Mouse (Mus musculus) forebrain, embryonic 11.5 days (tissue): ENCODE measurements around the gene Prkci. TPM values are rescaled to one million over a fixed set of nuclear protein-coding genes. Genes with fewer than 3 reads are reported as not detected.

Experiments used
- ATAC-seq: fragments of 200-750 bp; cut with Nextera tagmentation; replicated peaks from 2 replicates; pipeline ENCODE4 v1.8.0; 2017; ENCODE audit warnings: moderate TSS enrichment; ENCODE audit not compliant: low FRiP score
- DNase-seq: peaks from one replicate; pipeline ENCODE4 v3.0.0-alpha.2; 2017; ENCODE audit warnings: low spot score
- H3K27ac ChIP-seq: fragments of 300-500 bp; sonication (generic); 2 replicates; pipeline ENCODE4 v1.5.1; 2014; ENCODE audit warnings: low read depth, low read length
- H3K27me3 ChIP-seq: fragments of 300-500 bp; sonication (generic); 2 replicates; pipeline ENCODE4 v1.6.1; 2014; ENCODE audit warnings: mild to moderate bottlenecking, low read length, mixed read lengths; ENCODE audit not compliant: control insufficient read depth, insufficient read depth
- H3K36me3 ChIP-seq: fragments of 300-500 bp; sonication (generic); 2 replicates; pipeline ENCODE4 v1.6.1; 2014; ENCODE audit warnings: mild to moderate bottlenecking, low read length, moderate library complexity, mixed read lengths; ENCODE audit not compliant: control insufficient read depth, insufficient read depth
- H3K4me1 ChIP-seq: fragments of 300-500 bp; sonication (generic); replicated peaks from 2 replicates; pipeline ENCODE4 v1.6.1; 2014; ENCODE audit warnings: low read length, mixed read lengths; ENCODE audit not compliant: control insufficient read depth, insufficient read depth
- H3K4me2 ChIP-seq: fragments of 300-500 bp; sonication (generic); 2 replicates; pipeline ENCODE4 v1.6.1; 2014; ENCODE audit warnings: low read depth, mild to moderate bottlenecking, low read length, moderate library complexity, mixed read lengths; ENCODE audit not compliant: severe bottlenecking
- H3K4me3 ChIP-seq: fragments of 300-500 bp; sonication (generic); 2 replicates; pipeline ENCODE4 v1.5.1; 2014; ENCODE audit warnings: low read depth, low read length
- H3K9ac ChIP-seq: fragments of 300-500 bp; sonication (generic); 2 replicates; pipeline ENCODE4 v1.6.1; 2014; ENCODE audit warnings: low read length
- H3K9me3 ChIP-seq: fragments of 300-500 bp; sonication (generic); 2 replicates; pipeline ENCODE4 v1.6.1; 2016; ENCODE audit warnings: low read length, mixed read lengths; ENCODE audit not compliant: control insufficient read depth
- WGBS: fragments of 180-500 bp; shearing (Covaris S2); extraction: QIAGEN DNeasy Blood & Tissue Kit; methylation state at CpG from one replicate; pipeline ENCODE4 v1.1.7; 2014; 5-methylcytosine and 5-hydroxymethylcytosine counted together
- polyA plus RNA-seq: library from polyadenylated mRNA; unstranded; fragments of >200 nt; fragmentation: Nextera tagmentation; extraction: Ambion mirVana; gene quantifications from 2 replicates; pipeline ENCODE4 v1.2.1, GENCODE M21; 2014

The Prkci gene
- polyA plus RNA-seq, 1 experiment from 2014 or later: 44.9 TPM

GRCm38 (mm10) chr3:31080791-31081502 lies 85.4 kb downstream of the Prkci start:
- Histone ChIP-seq H3K4me1 (no peaks in the 10 kb centered on the region; the same call in 1 of the 2 replicates), H3K4me2 (no peak overlapping the region), H3K36me3 (no peaks in the 10 kb centered on the region), H3K9ac (no peak overlapping the region), H3K9me3 (no peaks in the 10 kb centered on the region), H3K27me3 (no peaks in the 10 kb centered on the region), H3K27ac (no peak overlapping the region), H3K4me3 (no peak overlapping the region)
- peak; percentile 14 for DNase-seq
- WGBS: 82% methylated on average over 10 of the region's 10 CpGs
- no peak for ATAC-seq

- 90% methylated on average over 12 of the region's 13 CpGs for WGBS
- no peak overlapping the region for H3K4me3 ChIP-seq
- no peak for ATAC-seq
- DNase-seq: peak; percentile 31
- H3K9me3 ChIP-seq: no peaks in the 10 kb centered on the region
- no peaks in the 10 kb centered on the region for H3K36me3 ChIP-seq
- no peak overlapping the region for H3K9ac ChIP-seq
- no peak overlapping the region for H3K27ac ChIP-seq
- no peaks in the 10 kb centered on the region for H3K27me3 ChIP-seq
- H3K4me2 ChIP-seq: no peak overlapping the region
- no peaks in the 10 kb centered on the region; the same call in 1 of the 2 replicates for H3K4me1 ChIP-seq
Observed at GRCm38 (mm10) chr3:31082838-31083506, 87.4 kb downstream of the Prkci start.

DNA sequence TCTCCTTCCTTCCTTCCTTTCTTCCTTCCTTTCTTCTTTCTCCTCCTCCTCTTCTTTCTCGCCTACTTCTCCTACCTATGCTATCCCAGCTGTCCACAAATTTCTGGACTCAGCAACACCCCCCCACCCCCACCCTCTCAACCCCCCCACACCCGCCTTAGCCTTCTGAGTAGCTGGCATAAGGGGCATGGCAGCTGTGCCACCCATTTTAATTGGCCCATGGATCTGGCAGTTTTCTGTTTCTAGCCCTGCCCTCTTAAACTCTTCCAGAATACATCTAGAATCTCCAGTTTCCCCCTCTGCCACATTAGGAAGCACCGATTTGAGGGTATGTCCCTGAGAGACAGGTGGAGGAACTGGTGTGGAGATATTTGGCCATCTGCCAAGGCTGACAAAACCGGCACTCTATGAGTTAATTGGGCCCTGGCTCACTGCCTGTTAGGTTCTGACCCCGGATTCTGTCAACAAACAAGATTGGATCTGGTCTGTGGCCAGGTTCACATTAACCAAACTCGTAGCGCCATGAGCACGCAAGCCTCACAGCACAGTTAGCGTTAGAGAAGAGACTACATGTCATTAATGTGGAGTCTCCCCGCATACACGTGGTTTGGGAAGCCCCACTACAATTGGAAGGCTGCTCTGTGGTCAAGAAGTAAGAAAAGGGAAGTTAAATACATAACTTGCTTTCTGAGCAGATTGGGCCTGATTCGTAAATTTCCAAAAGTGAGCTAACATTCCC lies 88.1 kb downstream of the Prkci start:
- Histone ChIP-seq H3K9me3 (no peaks in the 10 kb centered on the region), H3K4me2 (no peak overlapping the region), H3K4me1 (no peaks in the 10 kb centered on the region; the same call in 1 of the 2 replicates), H3K27ac (no peak overlapping the region), H3K9ac (no peak overlapping the region), H3K27me3 (no peaks in the 10 kb centered on the region), H3K36me3 (no peaks in the 10 kb centered on the region), H3K4me3 (no peak overlapping the region)
- ATAC-seq (no peak), DNase-seq (peak; percentile 44)
- 71% methylated on average over 12 of the region's 12 CpGs for WGBS

DNA sequence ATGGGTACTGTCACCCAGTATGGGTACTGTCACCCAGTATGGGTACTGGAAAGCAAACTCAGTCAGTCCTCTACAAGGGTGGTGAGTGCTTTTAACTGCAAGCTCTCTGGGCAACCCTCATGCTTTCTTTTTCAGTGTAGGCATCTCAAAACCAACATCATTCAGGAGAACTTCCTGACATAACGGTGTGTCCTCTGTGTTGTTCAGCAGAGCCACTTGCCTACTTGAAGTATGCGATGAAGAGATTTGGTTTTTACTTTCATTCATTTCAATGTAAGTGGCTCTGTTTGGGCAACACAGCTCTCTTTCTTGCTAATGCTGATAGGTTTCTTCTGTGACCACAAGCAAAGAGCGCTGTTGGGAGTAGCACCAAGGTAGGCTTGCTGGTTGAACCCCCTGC lies 89.5 kb downstream of the Prkci start:
- Histone ChIP-seq H3K4me1 (no peaks in the 10 kb centered on the region; the same call in 1 of the 2 replicates), H3K27ac (no peak overlapping the region), H3K27me3 (no peaks in the 10 kb centered on the region), H3K4me2 (no peak overlapping the region), H3K9ac (no peak overlapping the region), H3K9me3 (no peaks in the 10 kb centered on the region), H3K4me3 (no peak overlapping the region), H3K36me3 (no peaks in the 10 kb centered on the region)
- whole genome bisulfite sequencing: 92% methylated on average over 3 of the region's 3 CpGs
- ATAC-seq: no peak
- DNase-seq: peak; percentile 5

GRCm38 (mm10) chr3:31088789-31089775 lies 93.5 kb downstream of the Prkci start:
- WGBS: 33% methylated on average over 9 of the region's 10 CpGs
- no peaks in the 10 kb centered on the region for H3K9me3 ChIP-seq
- ATAC-seq (no peak), DNase-seq (no peak)
- H3K27ac ChIP-seq: no peak overlapping the region
- no peaks in the 10 kb centered on the region for H3K27me3 ChIP-seq
- H3K4me3 ChIP-seq: no peak overlapping the region
- no peaks in the 10 kb centered on the region for H3K4me1 ChIP-seq
- H3K36me3 ChIP-seq: no peaks in the 10 kb centered on the region
- H3K4me2 ChIP-seq: no peak overlapping the region
- no peak overlapping the region for H3K9ac ChIP-seq

- H3K4me3 ChIP-seq: no peak overlapping the region
- H3K9ac ChIP-seq: no peak overlapping the region
- no peaks in the 10 kb centered on the region for H3K4me1 ChIP-seq
- DNase-seq (no peak), ATAC-seq (no peak)
- no peaks in the 10 kb centered on the region for H3K9me3 ChIP-seq
- no peak overlapping the region for H3K27ac ChIP-seq
- H3K27me3 ChIP-seq: no peaks in the 10 kb centered on the region
- no peaks in the 10 kb centered on the region for H3K36me3 ChIP-seq
- no peak overlapping the region for H3K4me2 ChIP-seq
- 70% methylated on average over 7 of the region's 7 CpGs for WGBS
Observed at GRCm38 (mm10) chr3:31089956-31090355, 94.4 kb downstream of the Prkci start.

- Histone ChIP-seq H3K4me3 (peak overlapping the region; percentile 91), H3K9ac (no peak overlapping the region), H3K27ac (peak overlapping the region; percentile 97), H3K9me3 (no peaks in the 10 kb centered on the region), H3K4me2 (peak overlapping the region; percentile 66), H3K27me3 (no peaks in the 10 kb centered on the region), H3K36me3 (no peaks in the 10 kb centered on the region), H3K4me1 (peaks cover 3% of the 10 kb centered on the region; the same call in 1 of the 2 replicates)
- DNase-seq: peak; percentile 75
- ATAC-seq: 0 out of 2 replicates have a peak, but pooled peaks have one; percentile 8
- WGBS: 3% methylated on average over 13 of the region's 13 CpGs
Observed at GRCm38 (mm10) chr3:31093196-31093595, 97.6 kb downstream of the Prkci start.
